Comparison of ENCODE assay signal across 27 mouse cellular contexts in the genomic region with DNA sequence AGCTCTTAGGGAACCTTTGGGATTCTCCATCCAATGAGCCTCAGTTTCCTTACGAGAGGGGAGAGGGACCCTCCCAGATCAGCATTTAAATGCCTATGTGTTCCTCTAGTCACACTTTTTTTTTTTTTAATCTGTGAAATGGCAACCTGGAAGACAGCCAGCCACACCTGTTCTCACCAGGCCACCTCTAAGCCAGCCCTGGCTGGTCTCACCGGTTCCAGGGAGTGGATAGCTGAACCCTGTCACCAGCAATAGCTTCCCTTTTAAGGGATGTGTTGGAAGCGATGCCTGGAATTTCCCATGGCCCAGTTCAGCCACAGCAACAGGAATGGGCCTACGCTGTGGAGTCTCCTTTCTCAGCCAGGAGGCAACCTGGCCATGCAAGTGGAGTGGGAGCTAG. TPM values are rescaled to one million over a fixed set of nuclear protein-coding genes. Genes with fewer than 3 reads are reported as not detected.
DNase-seq lines count a peak whose midpoint lies in the region; ATAC-seq and TF ChIP-seq lines count a peak whose summit lies in the region.
"Had no signal": no experiment of that assay in that cellular context is flagged by ENCODE, and none has a peak within 500 bp of the region (broad histone marks: within the 10 kb centered on the region; RNA-seq: fewer than 3 reads in every experiment).

No protein-coding gene starts in this region.

- H3K36me3 ChIP-seq in embryonic facial prominence, embryonic 15.5 days: no peaks in the 10 kb centered on the region
- no peaks in the 10 kb centered on the region for H3K36me3 ChIP-seq in lung, postnatal 0 days (ENCODE audit: insufficient read depth, low read length)
- no peaks in the 10 kb centered on the region for H3K36me3 ChIP-seq in midbrain, embryonic 11.5 days (ENCODE audit: control insufficient read depth, insufficient read depth, low read length)
- H3K36me3 ChIP-seq in liver, embryonic 11.5 days (ENCODE audit: control insufficient read depth, insufficient read depth, low read length): no peaks in the 10 kb centered on the region
- H3K36me3 ChIP-seq: embryonic facial prominence, embryonic 13.5 days; midbrain, embryonic 13.5 days had no signal

- no peak for ATAC-seq in embryonic facial prominence, embryonic 15.5 days (ENCODE audit: insufficient number of reproducible peaks, low FRiP score, low TSS enrichment, low read depth)
- no peak for ATAC-seq in lung, postnatal 0 days
- ATAC-seq in megakaryocyte, adult 5-6 weeks (ENCODE audit: poor library complexity, severe bottlenecking): no peak
- no peak for ATAC-seq in midbrain, embryonic 11.5 days (ENCODE audit: low FRiP score)
- no peak for ATAC-seq in liver, embryonic 11.5 days (replicated peaks; ENCODE audit: low FRiP score)
- ATAC-seq: forebrain, embryonic 13.5 days; hindbrain, postnatal 0 days; midbrain, embryonic 13.5 days had no signal

- 0 out of 2 replicates have a peak overlapping the region, but pooled peaks have one; percentile 3 for H3K27ac ChIP-seq in embryonic facial prominence, embryonic 15.5 days (replicated peaks)
- H3K27ac ChIP-seq in lung, postnatal 0 days (ENCODE audit: low read length): peak overlapping the region; percentile 3; the same call in 1 of the 2 replicates
- H3K27ac ChIP-seq in midbrain, embryonic 11.5 days (ENCODE audit: low read depth, low read length): no peak overlapping the region
- no peak overlapping the region for H3K27ac ChIP-seq in liver, embryonic 11.5 days (ENCODE audit: low read depth, low read length)
- H3K27ac ChIP-seq: embryonic facial prominence, embryonic 13.5 days; forebrain, embryonic 13.5 days; hindbrain, postnatal 0 days; macrophage; midbrain, embryonic 13.5 days had no signal

- WGBS in embryonic facial prominence, embryonic 15.5 days: 66% methylated on average over 4 of the region's 4 CpGs
- 49% methylated on average over 4 of the region's 4 CpGs for WGBS in lung, postnatal 0 days
- 90% methylated on average over 4 of the region's 4 CpGs for WGBS in midbrain, embryonic 11.5 days
- WGBS in liver, embryonic 11.5 days: 71% methylated on average over 4 of the region's 4 CpGs

- peaks cover 21% of the 10 kb centered on the region; the same call in 1 of the 2 replicates for H3K4me1 ChIP-seq in embryonic facial prominence, embryonic 15.5 days
- 0 out of 2 replicates have a peak, but pooled peaks cover 3% of the 10 kb centered on the region for H3K4me1 ChIP-seq in lung, postnatal 0 days (ENCODE audit: insufficient read depth, low read depth, low read length)
- H3K4me1 ChIP-seq in midbrain, embryonic 11.5 days (ENCODE audit: control insufficient read depth, insufficient read depth, low read length): no peaks in the 10 kb centered on the region
- no peaks in the 10 kb centered on the region for H3K4me1 ChIP-seq in liver, embryonic 11.5 days (replicated peaks; ENCODE audit: control insufficient read depth, insufficient read depth, low read length)
- H3K4me1 ChIP-seq: forebrain, embryonic 13.5 days; midbrain, embryonic 13.5 days had no signal

- no peak overlapping the region for H3K4me2 ChIP-seq in embryonic facial prominence, embryonic 15.5 days (replicated peaks)
- H3K4me2 ChIP-seq in lung, postnatal 0 days (replicated peaks; ENCODE audit: low read depth, low read length): peak overlapping the region; percentile 46
- no peak overlapping the region for H3K4me2 ChIP-seq in midbrain, embryonic 11.5 days
- no peak overlapping the region for H3K4me2 ChIP-seq in liver, embryonic 11.5 days
- H3K4me2 ChIP-seq: embryonic facial prominence, embryonic 13.5 days; forebrain, embryonic 13.5 days; heart, embryonic 11.5 days; midbrain, embryonic 13.5 days had no signal

- H3K27me3 ChIP-seq in embryonic facial prominence, embryonic 15.5 days: no peaks in the 10 kb centered on the region
- no peaks in the 10 kb centered on the region for H3K27me3 ChIP-seq in lung, postnatal 0 days (replicated peaks; ENCODE audit: insufficient read depth, low read length)
- H3K27me3 ChIP-seq in midbrain, embryonic 11.5 days (ENCODE audit: control insufficient read depth, insufficient read depth, low read length): no peaks in the 10 kb centered on the region
- no peaks in the 10 kb centered on the region for H3K27me3 ChIP-seq in liver, embryonic 11.5 days (replicated peaks; ENCODE audit: control insufficient read depth, insufficient read depth, low read length)
- H3K27me3 ChIP-seq: embryonic facial prominence, embryonic 13.5 days; forebrain, embryonic 13.5 days; midbrain, embryonic 13.5 days had no signal

- no peak for TF ChIP-seq EP300 in lung, postnatal 0 days (IDR thresholded peaks at IDR 0.05)

- H3K9ac ChIP-seq in embryonic facial prominence, embryonic 15.5 days: no peak overlapping the region
- H3K9ac ChIP-seq in lung, postnatal 0 days (replicated peaks; ENCODE audit: low read depth): no peak overlapping the region
- no peak overlapping the region for H3K9ac ChIP-seq in midbrain, embryonic 11.5 days (ENCODE audit: low read length)
- H3K9ac ChIP-seq in liver, embryonic 11.5 days (ENCODE audit: low read depth, low read length): no peak overlapping the region
- H3K9ac ChIP-seq: embryonic facial prominence, embryonic 13.5 days; forebrain, embryonic 13.5 days; midbrain, embryonic 13.5 days had no signal

- no peak overlapping the region for H3K4me3 ChIP-seq in embryonic facial prominence, embryonic 15.5 days (replicated peaks)
- peak overlapping the region; percentile 39 for H3K4me3 ChIP-seq in lung, postnatal 0 days (ENCODE audit: low read depth, low read length)
- H3K4me3 ChIP-seq in midbrain, embryonic 11.5 days (ENCODE audit: low read depth, low read length): no peak overlapping the region
- no peak overlapping the region for H3K4me3 ChIP-seq in liver, embryonic 11.5 days (ENCODE audit: low read depth, low read length)
- H3K4me3 ChIP-seq: embryonic facial prominence, embryonic 13.5 days; forebrain, embryonic 13.5 days; midbrain, embryonic 13.5 days had no signal

- no peaks in the 10 kb centered on the region for H3K9me3 ChIP-seq in embryonic facial prominence, embryonic 15.5 days (replicated peaks)
- H3K9me3 ChIP-seq in lung, postnatal 0 days (ENCODE audit: low read length): no peaks in the 10 kb centered on the region
- no peaks in the 10 kb centered on the region for H3K9me3 ChIP-seq in midbrain, embryonic 11.5 days (ENCODE audit: control insufficient read depth, low read length)
- H3K9me3 ChIP-seq in liver, embryonic 11.5 days (ENCODE audit: control insufficient read depth, low read length): no peaks in the 10 kb centered on the region
- H3K9me3 ChIP-seq: embryonic facial prominence, embryonic 13.5 days; forebrain, embryonic 13.5 days; midbrain, embryonic 13.5 days had no signal

- peak; percentile 25 to 29 for DNase-seq in cerebellum, postnatal 14 days
- DNase-seq in cerebellum, adult 11 months: no peak
- DNase-seq in kidney, postnatal 14 days: peak; percentile 59
- DNase-seq in lung, postnatal 0 days (ENCODE audit: low spot score): peak; percentile 64
- DNase-seq in midbrain, embryonic 11.5 days (ENCODE audit: low spot score, missing footprints): no peak
- DNase-seq in liver, embryonic 11.5 days (ENCODE audit: low spot score): no peak
- DNase-seq: heart, postnatal 14 days; layer of hippocampus, postnatal 36 days; liver; right cerebral cortex, postnatal 25 days; thymus, postnatal 4 days had no signal

- TF ChIP-seq CTCF in lung, postnatal 0 days (IDR thresholded peaks at IDR 0.05): no peak

RNA-seq across cellular contexts. Expression of a gene that starts 3.2 kb away (rescaled TPM):
- 18.3 and 21.8 TPM in 2 replicates for polyA plus RNA-seq in embryonic facial prominence, embryonic 15.5 days (2015; fragmentation: Nextera tagmentation; extraction: Ambion mirVana)
- polyA plus RNA-seq in lung, postnatal 0 days (2015; fragmentation: Nextera tagmentation; extraction: Ambion mirVana): 65.3 and 73.6 TPM in 2 replicates
- total RNA-seq in megakaryocyte, adult 5-6 weeks (2015): not detected in 2 replicates
- not detected in 2 replicates for total RNA-seq in megakaryocyte, adult 5-6 weeks (2017)
- 0.22 and 0.34 TPM in 2 replicates for polyA plus RNA-seq in midbrain, embryonic 11.5 days (2014; fragmentation: Nextera tagmentation; extraction: Ambion mirVana)
- 0.07 TPM in 1 of 2 replicates, not detected in the other for polyA plus RNA-seq in liver, embryonic 11.5 days (2014; fragmentation: Nextera tagmentation; extraction: Ambion mirVana)
- total RNA-seq: adrenal gland, adult 18-20 months; common myeloid progenitor, adult 5-6 weeks; gastrocnemius, postnatal 4 days; heart, postnatal 14 days; layer of hippocampus, adult 18-20 months; layer of hippocampus, postnatal 36 days; left cerebral cortex, postnatal 36 days; MEL had no signal
- polyA plus RNA-seq: macrophage; midbrain, embryonic 13.5 days; neural tube, embryonic 14.5 days; testis, adult 2 months had no signal

RNA-seq across cellular contexts. Expression of a gene that starts 11.0 kb away (rescaled TPM):
- polyA plus RNA-seq in embryonic facial prominence, embryonic 15.5 days (2015; fragmentation: Nextera tagmentation; extraction: Ambion mirVana): 2.8 and 5.8 TPM in 2 replicates
- polyA plus RNA-seq in lung, postnatal 0 days (2015; fragmentation: Nextera tagmentation; extraction: Ambion mirVana): 1.3 TPM in 2 replicates
- total RNA-seq in megakaryocyte, adult 5-6 weeks (2015): not detected in 2 replicates
- not detected in 2 replicates for total RNA-seq in megakaryocyte, adult 5-6 weeks (2017)
- polyA plus RNA-seq in midbrain, embryonic 11.5 days (2014; fragmentation: Nextera tagmentation; extraction: Ambion mirVana): 0.11 TPM in 2 replicates
- polyA plus RNA-seq in liver, embryonic 11.5 days (2014; fragmentation: Nextera tagmentation; extraction: Ambion mirVana): 0.09 and 0.16 TPM in 2 replicates
- total RNA-seq: common myeloid progenitor, adult 5-6 weeks; gastrocnemius, postnatal 4 days; MEL had no signal
- polyA plus RNA-seq: macrophage had no signal

RNA-seq across cellular contexts. Expression of a gene that starts 22.5 kb away (rescaled TPM):
- polyA plus RNA-seq in embryonic facial prominence, embryonic 15.5 days (2015; fragmentation: Nextera tagmentation; extraction: Ambion mirVana): 0.11 TPM in 1 of 2 replicates, not detected in the other
- 0.08 and 0.10 TPM in 2 replicates for polyA plus RNA-seq in lung, postnatal 0 days (2015; fragmentation: Nextera tagmentation; extraction: Ambion mirVana)
- not detected in 2 replicates for total RNA-seq in megakaryocyte, adult 5-6 weeks (2015)
- not detected in 2 replicates for total RNA-seq in megakaryocyte, adult 5-6 weeks (2017)
- polyA plus RNA-seq in midbrain, embryonic 11.5 days (2014; fragmentation: Nextera tagmentation; extraction: Ambion mirVana): not detected in 2 replicates
- 1.1 and 1.6 TPM in 2 replicates for polyA plus RNA-seq in liver, embryonic 11.5 days (2014; fragmentation: Nextera tagmentation; extraction: Ambion mirVana)
- total RNA-seq: adrenal gland, adult 18-20 months; common myeloid progenitor, adult 5-6 weeks; heart, postnatal 14 days; hindbrain, postnatal 0 days; layer of hippocampus, adult 18-20 months; layer of hippocampus, postnatal 36 days; left cerebral cortex, postnatal 36 days; MEL had no signal
- polyA plus RNA-seq: embryonic facial prominence, embryonic 13.5 days; forebrain, embryonic 13.5 days; heart, embryonic 11.5 days; hindbrain, postnatal 0 days; macrophage; midbrain, embryonic 13.5 days; neural tube, embryonic 14.5 days; testis, adult 2 months had no signal

RNA-seq across cellular contexts. Expression of a gene that starts 55.8 kb away (rescaled TPM):
- 26.8 and 32.7 TPM in 2 replicates for polyA plus RNA-seq in embryonic facial prominence, embryonic 15.5 days (2015; fragmentation: Nextera tagmentation; extraction: Ambion mirVana)
- 3.2 and 4.4 TPM in 2 replicates for polyA plus RNA-seq in lung, postnatal 0 days (2015; fragmentation: Nextera tagmentation; extraction: Ambion mirVana)
- not detected in 2 replicates for total RNA-seq in megakaryocyte, adult 5-6 weeks (2015)
- not detected in 2 replicates for total RNA-seq in megakaryocyte, adult 5-6 weeks (2017)
- 51.0 and 59.6 TPM in 2 replicates for polyA plus RNA-seq in midbrain, embryonic 11.5 days (2014; fragmentation: Nextera tagmentation; extraction: Ambion mirVana)
- polyA plus RNA-seq in liver, embryonic 11.5 days (2014; fragmentation: Nextera tagmentation; extraction: Ambion mirVana): 2.2 TPM in 2 replicates
- total RNA-seq: common myeloid progenitor, adult 5-6 weeks; MEL had no signal

Comparison
In these comparisons a context has a peak if more than half of its experiments do, and no peak if none do; other contexts are left out.
1. DNase-seq: peak in cerebellum, postnatal 14 days (2 of 2), kidney, postnatal 14 days (single experiment) and lung, postnatal 0 days (single experiment); none in cerebellum, adult 11 months (single experiment), midbrain, embryonic 11.5 days (single experiment) and liver, embryonic 11.5 days (single experiment).
2. H3K27ac ChIP-seq: peak in embryonic facial prominence, embryonic 15.5 days (single experiment) and lung, postnatal 0 days (single experiment); none in midbrain, embryonic 11.5 days (single experiment) and liver, embryonic 11.5 days (single experiment).
3. RNA of a gene that starts 3.2 kb away (polyA plus RNA-seq): 65.3 to 73.6 TPM in lung, postnatal 0 days and 18.3 to 21.8 TPM in embryonic facial prominence, embryonic 15.5 days; 0.22 to 0.34 TPM in midbrain, embryonic 11.5 days and 0.07 TPM in liver, embryonic 11.5 days; every median in the first group is over 10 times any median in the second.